Mouse (Mus musculus) activated CD4-positive, CD25-positive, alpha-beta regulatory T cell (primary cell): ENCODE measurements around the gene Sar1a. TPM values are rescaled to one million over a fixed set of nuclear protein-coding genes. Genes with fewer than 3 reads are reported as not detected.

Source experiments
- polyA plus RNA-seq, 2 experiments: library from polyadenylated mRNA; unstranded; fragments of 100-300 nt; shearing (Covaris generic); gene quantifications; one replicate each; pipeline ENCODE4 v1.2.1; 2017

Sar1a gene
- polyA plus RNA-seq, result 100 to 1,000 TPM; 146 to 148 TPM

GRCm38 (mm10) chr10:61680015-61680913, at the start of gene Sar1a:
Gene Sar1a (plus strand): TSS chr10:61680299.

GRCm38 (mm10) chr10:61647790-61648736, 32.0 kb upstream of the Sar1a start, which contains the start of gene Ppa1:
Gene Ppa1 (plus strand): TSS chr10:61648552.

GRCm38 (mm10) chr10:61694870-61695670, 15.0 kb downstream of the Sar1a start, which contains the start of gene Tysnd1:
Gene Tysnd1 (plus strand): TSS chr10:61695514.

GRCm38 (mm10) chr10:61714771-61715461, 34.8 kb downstream of the Sar1a start, which contains the start of gene Aifm2:
Gene Aifm2 (plus strand): TSS chr10:61715263.

Other genes starting within 250 kb of the Sar1a start
- 10 to 100 TPM; 23.0 to 31.9 TPM for gene Eif4ebp2, start 227.6 kb upstream of the Sar1a start, polyA plus RNA-seq
- 1 to 10 TPM; 4.3 to 5.2 TPM for gene Lrrc20, start 204.5 kb upstream of the Sar1a start, polyA plus RNA-seq
- not detected for gene Npffr1, start 84.8 kb upstream of the Sar1a start, polyA plus RNA-seq
- 10 to 100 TPM; 84.2 to 91.8 TPM for gene Ppa1, start 31.7 kb upstream of the Sar1a start, polyA plus RNA-seq
- 10 to 100 TPM; 26.1 to 27.9 TPM for gene Tysnd1, start 15.2 kb downstream of the Sar1a start, polyA plus RNA-seq
- gene Aifm2, start 35.0 kb downstream of the Sar1a start, polyA plus RNA-seq, result 1 to 10 TPM; 3.6 to 6.6 TPM
- under 1 TPM in 1 of 2 experiments, not detected in 1; 0.07 TPM for gene H2afy2, start 103.8 kb downstream of the Sar1a start, polyA plus RNA-seq